Mouse (Mus musculus) myocyte (in vitro differentiated cells): ENCODE measurements around the gene Dnajb6.
"Not testable (repeated sequence)": the region's sequence is repeated elsewhere in the genome, so short reads cannot be mapped to it uniquely, and the experiment has no call there.

Source experiments
- MAX ChIP-seq: IDR thresholded peaks from one replicate; pipeline ENCODE4 v1.6.1; 2011; ENCODE audit warnings: low read depth, mild to moderate bottlenecking, control low read depth
- POLR2A ChIP-seq: IDR thresholded peaks from one replicate; pipeline ENCODE4 v1.6.1; 2011; ENCODE audit warnings: low read depth, mild to moderate bottlenecking, control low read depth, moderate library complexity; ENCODE audit not compliant: insufficient read length
- TCF12 ChIP-seq: IDR thresholded peaks from one replicate; pipeline ENCODE4 v1.6.1; 2011; ENCODE audit warnings: mild to moderate bottlenecking, control low read depth; ENCODE audit not compliant: poor library complexity, insufficient read depth, severe bottlenecking
- USF1 ChIP-seq: IDR thresholded peaks from one replicate; pipeline ENCODE4 v1.6.1; 2011; ENCODE audit warnings: low read depth, mild to moderate bottlenecking, control low read depth, moderate library complexity

DNA sequence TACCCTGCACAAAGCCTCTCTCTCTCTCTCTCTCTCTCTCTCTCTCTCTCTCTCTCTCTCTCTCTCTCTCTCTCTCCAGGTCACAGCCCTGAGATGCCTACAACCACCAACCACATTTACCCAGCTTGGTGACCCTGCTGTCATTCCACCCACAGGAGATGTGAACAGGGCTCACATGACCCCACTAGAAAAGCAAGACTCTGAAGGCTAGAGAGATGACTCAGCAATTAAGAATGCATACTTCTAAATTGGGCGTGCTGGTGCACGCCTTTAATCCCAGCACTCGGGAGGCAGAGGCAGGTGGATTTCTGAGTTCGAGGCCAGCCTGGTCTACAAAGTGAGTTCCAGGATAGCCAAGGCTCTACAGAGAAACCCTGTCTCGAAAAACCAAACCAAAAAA, 9.4 kb upstream of the Dnajb6 start:
- TF ChIP-seq POLR2A, MAX, TCF12: not testable (repeated sequence)
- peak; percentile 36 for TF ChIP-seq USF1
